Mouse (Mus musculus) skeletal muscle tissue, adult 2 months (tissue): ENCODE results near the gene Parp8.

Experiments used
- DNase-seq: peaks from one replicate; pipeline ENCODE4 v3.0.0-alpha.2; 2012; ENCODE audit warnings: low read depth, low spot score

Parp8 gene

DNA sequence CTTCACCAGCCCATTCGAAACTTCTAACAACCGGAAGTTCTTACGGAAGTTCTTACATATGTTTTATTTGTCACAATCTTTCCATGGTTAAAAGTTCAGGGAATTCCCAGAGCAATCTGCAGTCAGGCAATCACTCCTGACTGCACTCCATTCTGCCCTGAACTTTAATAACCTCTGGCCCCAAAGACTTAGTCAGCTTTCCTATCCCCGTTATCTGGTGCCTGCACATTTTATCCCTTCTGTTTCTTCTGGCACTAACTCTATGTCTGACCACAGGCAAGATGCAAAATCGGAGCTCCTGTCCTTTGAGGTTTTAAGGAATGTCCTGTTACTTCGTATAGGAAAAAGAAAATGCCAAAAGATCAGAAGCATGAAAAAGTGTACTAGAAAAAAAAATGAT, 4.7 kb downstream of the Parp8 start:
- no peak for DNase-seq

GRCm38 (mm10) chr13:117018676-117019075, 6.7 kb downstream of the Parp8 start:
- DNase-seq = no peak

- DNase-seq = no peak
These were observed 11.8 kb downstream of the Parp8 start for GRCm38 (mm10) chr13:117013516-117013915.

- DNase-seq = no peak
These were observed 13.3 kb downstream of the Parp8 start for GRCm38 (mm10) chr13:117012031-117012430.

GRCm38 (mm10) chr13:117010143-117010542, 15.2 kb downstream of the Parp8 start:
- no peak for DNase-seq

GRCm38 (mm10) chr13:117008021-117009015, 17.0 kb downstream of the Parp8 start:
- DNase-seq = no peak

DNA sequence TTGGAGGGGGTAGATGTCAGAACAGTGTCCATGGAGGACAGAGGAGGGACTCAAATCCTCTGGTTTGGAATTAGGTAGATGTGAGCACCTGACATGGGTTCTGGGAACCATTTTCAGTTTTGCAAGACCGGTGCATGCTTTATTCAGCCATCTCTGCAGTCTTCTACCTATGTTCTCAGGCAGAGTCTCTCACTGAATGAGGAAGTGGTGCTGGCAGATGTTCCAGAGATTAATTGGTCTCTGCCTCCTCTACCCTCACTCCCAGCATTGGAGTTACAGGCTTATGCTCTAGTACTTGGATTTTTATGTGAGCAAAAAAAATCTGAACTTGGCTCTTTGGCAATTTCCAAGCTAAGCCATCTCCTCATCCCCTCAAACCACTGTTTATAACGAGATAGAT, 17.8 kb downstream of the Parp8 start:
- DNase-seq = no peak

DNA sequence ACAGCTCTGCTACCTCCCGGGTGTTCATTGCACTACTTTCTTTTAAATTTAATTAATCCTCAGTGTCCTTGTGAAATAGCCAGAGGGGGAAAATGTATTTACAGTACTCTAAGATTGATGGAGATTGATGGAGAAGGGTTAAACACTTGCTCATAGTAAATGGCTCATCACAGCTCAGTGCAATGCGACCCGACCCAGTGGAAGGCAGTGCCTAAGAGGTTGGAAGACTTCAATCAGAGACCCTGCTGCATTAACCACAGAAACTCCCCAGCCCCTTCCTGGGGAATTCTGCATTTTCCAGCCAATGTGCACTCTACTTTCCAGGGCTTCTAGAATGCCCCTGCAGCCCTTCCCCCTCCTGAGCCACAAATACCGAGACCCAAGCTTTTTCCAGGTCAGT, 18.7 kb downstream of the Parp8 start:
- DNase-seq = no peak

DNA sequence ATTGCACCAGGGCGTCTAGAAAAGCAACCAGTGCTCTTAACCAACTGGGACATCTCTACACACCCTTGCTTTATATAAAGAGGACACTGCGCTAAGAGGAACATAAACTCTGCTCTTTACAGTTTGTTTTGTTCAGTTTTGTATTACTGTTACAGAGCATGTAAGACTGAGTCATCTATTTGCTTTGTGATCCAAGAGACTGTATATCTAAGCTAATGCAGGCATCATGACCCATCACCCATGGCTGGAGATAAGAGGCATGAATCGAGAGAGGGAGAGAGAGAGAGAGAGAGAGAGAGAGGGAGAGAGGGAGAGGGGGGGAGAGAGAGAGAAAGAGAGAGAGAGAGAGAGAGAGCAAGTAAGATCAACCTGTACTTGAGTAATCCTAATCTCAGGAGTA, 24.8 kb downstream of the Parp8 start:
- DNase-seq = no peak

- no peak for DNase-seq
These were observed 33.8 kb downstream of the Parp8 start for GRCm38 (mm10) chr13:116991560-116991959.

DNA sequence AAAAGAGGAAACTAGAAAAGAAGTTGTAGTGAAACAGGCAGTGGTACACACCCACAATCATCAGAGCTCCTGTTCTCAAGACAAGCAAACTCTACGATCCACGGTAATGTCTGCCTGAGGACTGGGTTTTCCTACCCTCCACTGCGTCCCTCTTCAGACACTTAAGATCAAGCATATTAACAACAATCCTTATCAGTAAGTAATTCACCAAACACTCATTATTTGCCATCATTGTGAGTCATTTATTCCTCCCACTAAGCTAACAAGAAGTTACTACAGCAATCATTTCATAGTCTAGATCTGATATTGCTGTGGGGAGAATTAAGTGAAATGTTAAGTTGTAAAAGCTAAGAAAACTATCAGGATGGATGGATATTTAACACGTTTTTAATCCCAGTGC, 35.0 kb downstream of the Parp8 start:
- no peak for DNase-seq

- no peak for DNase-seq
These were observed 36.6 kb downstream of the Parp8 start for GRCm38 (mm10) chr13:116988706-116989105.

DNA sequence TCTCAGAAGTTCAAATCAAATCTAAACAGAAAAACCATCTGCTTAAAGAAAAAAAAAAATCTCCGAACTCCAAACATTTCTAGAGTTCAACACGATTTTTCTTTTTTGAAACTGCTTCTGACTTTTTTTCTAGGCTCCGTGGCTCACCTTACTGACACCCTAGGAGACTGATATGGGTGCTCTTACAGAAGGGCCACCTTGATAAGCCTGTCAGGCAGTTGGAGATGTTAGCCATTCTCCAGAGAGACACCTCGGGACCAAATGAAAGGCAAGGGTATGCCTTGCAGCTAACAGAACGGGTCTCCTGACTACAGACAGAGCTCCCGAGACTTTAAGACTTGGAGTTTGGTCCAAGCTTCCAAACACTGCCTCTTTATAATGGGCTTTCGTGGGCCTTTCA, 37.1 kb downstream of the Parp8 start:
- DNase-seq = no peak

GRCm38 (mm10) chr13:116987284-116987683, 38.1 kb downstream of the Parp8 start:
- no peak for DNase-seq

DNA sequence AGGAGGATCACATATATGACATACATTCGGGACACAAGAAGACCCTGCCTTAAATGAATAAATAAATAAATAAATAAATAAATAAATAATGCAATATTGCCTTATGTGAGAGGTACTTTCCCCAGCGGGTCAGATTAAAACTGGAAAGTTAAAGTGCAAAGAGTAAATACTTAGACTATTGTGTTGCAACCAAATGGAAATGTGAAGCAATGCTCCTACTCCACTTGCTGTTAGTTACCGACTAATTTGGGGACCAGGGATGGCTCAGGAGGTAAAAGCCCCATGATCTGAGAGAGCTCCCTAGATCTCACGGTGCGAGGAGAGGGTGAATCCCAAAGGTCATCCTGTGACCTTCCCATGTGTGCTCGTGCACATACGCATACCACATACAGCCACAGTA, 38.7 kb downstream of the Parp8 start:
- DNase-seq = no peak

GRCm38 (mm10) chr13:116974081-116974860, 51.1 kb downstream of the Parp8 start:
- DNase-seq = no peak

GRCm38 (mm10) chr13:116973491-116973890, 51.8 kb downstream of the Parp8 start:
- no peak for DNase-seq

DNA sequence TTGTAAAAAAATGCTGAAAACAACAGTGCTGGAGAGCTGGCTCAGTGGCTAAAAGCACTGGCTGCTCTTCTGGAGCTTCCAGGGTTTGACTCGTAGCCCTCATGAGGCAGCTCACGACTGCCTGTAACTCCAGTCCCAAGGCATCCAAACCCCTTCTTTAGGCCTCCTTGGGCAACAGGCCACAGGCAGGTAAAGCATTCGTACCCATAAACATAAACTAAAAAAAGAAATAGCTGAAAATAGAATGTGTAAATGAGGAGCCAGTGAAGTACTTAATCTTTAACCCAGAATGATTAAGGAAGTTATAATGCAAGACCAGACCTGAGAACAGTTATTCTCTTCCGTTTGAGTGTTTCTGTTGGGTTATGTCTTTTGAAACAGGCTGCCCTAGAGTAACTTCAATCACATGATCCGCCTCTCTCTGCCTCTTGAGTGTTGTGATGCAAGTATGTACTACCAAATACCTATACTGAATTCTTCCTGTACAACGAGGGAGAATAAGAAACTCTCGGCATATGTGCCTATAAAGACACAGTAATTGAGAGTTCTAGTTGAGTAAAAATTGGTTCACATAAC, 53.2 kb downstream of the Parp8 start:
- no peak for DNase-seq

- no peak for DNase-seq
These were observed 54.5 kb downstream of the Parp8 start for GRCm38 (mm10) chr13:116970706-116971428.

DNA sequence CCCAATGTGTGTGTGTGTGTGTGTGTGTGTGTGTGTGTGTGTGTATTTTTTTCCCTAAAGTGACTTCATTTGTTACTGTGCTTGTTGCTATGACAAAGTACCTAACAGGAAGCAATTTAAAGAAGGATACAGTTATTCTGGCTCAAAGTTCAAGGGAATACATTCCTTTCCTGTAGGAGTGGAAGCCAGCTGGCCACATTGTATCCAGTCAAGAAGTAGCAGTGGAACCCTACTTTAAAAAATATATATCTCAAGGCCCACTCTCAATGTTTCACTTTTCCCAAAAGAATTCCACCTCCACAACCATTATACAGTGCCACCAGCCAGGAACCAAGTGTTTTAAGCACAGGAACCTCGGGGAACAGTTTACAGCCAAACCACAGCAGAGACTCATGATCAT, 55.7 kb downstream of the Parp8 start:
- DNase-seq = no peak

- DNase-seq = no peak
These were observed 56.4 kb downstream of the Parp8 start for GRCm38 (mm10) chr13:116968906-116969305.

DNA sequence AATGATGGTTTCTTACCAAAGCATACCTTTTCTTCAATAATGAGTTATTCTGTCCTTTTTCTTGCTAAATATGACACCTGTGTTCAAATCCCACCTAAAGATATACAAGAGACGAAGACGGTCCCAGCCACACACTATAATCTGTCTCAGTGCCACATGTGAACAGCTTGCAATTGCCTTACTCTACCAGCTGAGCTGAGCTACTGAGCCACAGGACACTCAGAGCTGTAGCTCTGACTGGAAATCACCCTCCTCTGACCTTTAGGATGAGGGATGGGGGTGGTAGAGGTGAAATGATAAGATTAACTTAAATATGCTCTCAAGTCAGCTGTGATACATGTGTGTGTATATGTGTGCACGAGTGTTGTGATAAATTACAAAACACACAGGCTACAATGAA, 57.9 kb downstream of the Parp8 start:
- DNase-seq = no peak
